Mouse (Mus musculus) neural tube, embryonic 12.5 days (tissue): ENCODE results near the gene Srcap. TPM values are rescaled to one million over a fixed set of nuclear protein-coding genes. Genes with fewer than 3 reads are reported as not detected.
"Not testable (repeated sequence)": the region's sequence is repeated elsewhere in the genome, so short reads cannot be mapped to it uniquely, and the experiment has no call there.

Experiments
- ATAC-seq: fragments of 200-750 bp; cut with Nextera tagmentation; 2 replicates; pipeline ENCODE4 v1.8.0; 2017; ENCODE audit warnings: low read depth, mild to moderate bottlenecking, moderate TSS enrichment, moderate library complexity; ENCODE audit not compliant: low FRiP score
- H3K27ac ChIP-seq: fragments of 300-500 bp; sonication (generic); 2 replicates; pipeline ENCODE4 v1.5.1; 2016
- H3K27me3 ChIP-seq: fragments of 300-500 bp; sonication (generic); replicated peaks from 2 replicates; pipeline ENCODE4 v1.6.1; 2016; ENCODE audit warnings: mild to moderate bottlenecking
- H3K36me3 ChIP-seq: fragments of 300-500 bp; sonication (generic); 2 replicates; pipeline ENCODE4 v1.6.1; 2016; ENCODE audit warnings: mild to moderate bottlenecking
- H3K4me1 ChIP-seq: fragments of 300-500 bp; sonication (generic); 2 replicates; pipeline ENCODE4 v1.6.1; 2016
- H3K4me2 ChIP-seq: fragments of 300-500 bp; sonication (generic); replicated peaks from 2 replicates; pipeline ENCODE4 v1.6.1; 2016; ENCODE audit warnings: mild to moderate bottlenecking
- H3K4me3 ChIP-seq: fragments of 300-500 bp; sonication (generic); 2 replicates; pipeline ENCODE4 v1.5.1; 2016
- H3K9ac ChIP-seq: fragments of 300-500 bp; sonication (generic); 2 replicates; pipeline ENCODE4 v1.6.1; 2016; ENCODE audit warnings: mild to moderate bottlenecking
- H3K9me3 ChIP-seq: fragments of 300-500 bp; sonication (generic); 2 replicates; pipeline ENCODE4 v1.6.1; 2016; ENCODE audit warnings: mild to moderate bottlenecking
- WGBS: fragments of 180-500 bp; shearing (Covaris S2); methylation state at CpG from one replicate; pipeline ENCODE4 v1.1.7; 2016; 5-methylcytosine and 5-hydroxymethylcytosine counted together
- polyA plus RNA-seq: library from polyadenylated mRNA; unstranded; fragments of >200 nt; fragmentation: Nextera tagmentation; extraction: Ambion mirVana; gene quantifications from 2 replicates; pipeline ENCODE4 v1.2.1, GENCODE M21; 2016

Gene Srcap
- polyA plus RNA-seq, 1 experiment from 2014 or later, result 72.9 TPM

GRCm38 (mm10) chr7:127498407-127498806, 13.4 kb upstream of the Srcap start:
- no peak for ATAC-seq

GRCm38 (mm10) chr7:127508291-127508690, 3.5 kb upstream of the Srcap start:
- no peak overlapping the region for H3K4me2 ChIP-seq
- H3K27ac ChIP-seq, result no peak overlapping the region
- H3K9ac ChIP-seq, result no peak overlapping the region
- H3K4me1 ChIP-seq, result peaks cover 7% of the 10 kb centered on the region; the same call in 1 of the 2 replicates
- no peaks in the 10 kb centered on the region for H3K9me3 ChIP-seq
- no peak for ATAC-seq
- 98% methylated on average over 3 of the region's 3 CpGs for WGBS
- H3K27me3 ChIP-seq, result no peaks in the 10 kb centered on the region
- H3K36me3 ChIP-seq, result no peaks in the 10 kb centered on the region
- H3K4me3 ChIP-seq, result no peak overlapping the region

More at GRCm38 (mm10) chr7:127498407-127498806, 13.4 kb upstream of the Srcap start:
- H3K4me2 ChIP-seq, result no peak overlapping the region
- no peaks in the 10 kb centered on the region for H3K4me1 ChIP-seq
- no peaks in the 10 kb centered on the region for H3K36me3 ChIP-seq
- H3K27ac ChIP-seq, result no peak overlapping the region
- no peak overlapping the region for H3K4me3 ChIP-seq
- H3K9ac ChIP-seq, result no peak overlapping the region
- WGBS, result 44% methylated on average over 3 of the region's 3 CpGs
- no peaks in the 10 kb centered on the region for H3K9me3 ChIP-seq
- no peaks in the 10 kb centered on the region for H3K27me3 ChIP-seq

- not testable (repeated sequence) for H3K36me3 ChIP-seq, H3K27me3 ChIP-seq, H3K4me3 ChIP-seq, H3K4me2 ChIP-seq, H3K9ac ChIP-seq, ATAC-seq, H3K27ac ChIP-seq, H3K9me3 ChIP-seq
- 93% methylated on average over 4 of the region's 4 CpGs for WGBS
- peaks cover 17% of the 10 kb centered on the region for H3K4me1 ChIP-seq
Observed at GRCm38 (mm10) chr7:127509830-127510229, 2.0 kb upstream of the Srcap start.

GRCm38 (mm10) chr7:127511241-127511640, 542 bp upstream of the Srcap start:
- Histone ChIP-seq H3K27me3 (no peaks in the 10 kb centered on the region), H3K4me2 (peak overlapping the region; percentile 72), H3K36me3 (peaks cover 9% of the 10 kb centered on the region), H3K4me3 (peak overlapping the region; percentile 76), H3K4me1 (peaks cover 18% of the 10 kb centered on the region), H3K27ac (no peak overlapping the region), H3K9ac (peak overlapping the region; percentile 88; the same call in 1 of the 2 replicates), H3K9me3 (no peaks in the 10 kb centered on the region)
- ATAC-seq, result no peak
- WGBS, result 41% methylated on average over 8 of the region's 8 CpGs

DNA sequence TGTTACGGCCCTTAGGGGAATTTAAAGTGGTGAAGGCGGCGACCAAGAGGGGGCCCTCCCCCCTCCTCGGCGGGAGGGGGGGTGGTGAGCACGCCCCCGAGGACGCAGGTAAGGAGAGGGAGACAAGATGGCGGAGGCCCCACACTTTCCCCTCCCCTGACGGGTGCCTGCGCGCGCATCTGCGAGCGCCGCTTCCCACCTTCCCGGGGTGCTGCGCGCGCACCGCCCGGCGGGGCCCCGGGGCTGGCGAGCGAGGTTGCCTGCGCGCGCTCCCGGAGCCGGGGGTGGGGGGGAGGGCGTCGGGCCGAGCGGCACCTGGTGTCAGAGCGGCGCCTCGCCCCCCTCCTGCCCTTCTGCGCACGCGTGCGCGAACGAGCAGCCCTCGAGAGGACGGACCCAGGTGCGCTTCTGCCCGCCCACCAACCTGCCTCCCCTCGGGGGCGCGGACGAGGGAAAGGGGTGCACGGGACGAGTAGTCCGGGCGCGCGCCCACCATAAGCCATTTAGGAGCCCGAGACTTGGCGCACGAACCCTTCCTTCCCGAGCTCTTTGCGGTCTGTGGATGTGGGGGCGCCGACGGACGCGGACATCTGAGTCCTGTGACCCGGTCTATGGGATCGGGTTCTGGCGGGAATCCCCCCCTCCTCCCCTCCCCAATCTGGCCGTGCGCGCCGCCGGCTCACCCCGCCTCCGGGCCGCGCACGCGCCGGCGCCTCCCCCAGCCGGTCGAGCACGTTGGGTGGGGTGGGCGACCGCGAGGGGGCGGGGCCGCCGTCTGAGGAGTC, 640 bp downstream of the Srcap start:
- H3K4me3 ChIP-seq, result peak overlapping the region; percentile 76

DNA sequence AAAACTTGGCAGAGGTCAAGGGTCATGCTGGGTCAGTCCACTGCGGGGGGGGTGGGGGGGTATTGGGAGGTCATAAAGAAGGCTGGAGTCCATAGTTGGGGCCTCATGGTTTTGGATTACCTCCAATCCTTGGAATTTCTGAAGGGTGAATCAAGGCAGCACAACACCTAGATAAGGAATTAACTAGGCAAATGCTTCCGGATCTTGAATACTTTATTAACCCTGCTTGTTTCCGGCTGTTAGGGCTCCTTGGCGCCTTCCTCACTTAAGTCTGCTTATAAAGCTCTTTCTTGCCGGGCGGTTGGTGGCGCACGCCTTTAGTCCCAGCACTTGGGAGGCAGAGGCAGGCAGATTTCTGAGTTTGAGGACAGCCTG, 1.2 kb downstream of the Srcap start:
- H3K27ac ChIP-seq, result peak overlapping the region; percentile 92
- H3K36me3 ChIP-seq, result peaks cover 26% of the 10 kb centered on the region
- H3K4me1 ChIP-seq, result peaks cover 18% of the 10 kb centered on the region
- no peaks in the 10 kb centered on the region for H3K27me3 ChIP-seq
- H3K9me3 ChIP-seq, result no peaks in the 10 kb centered on the region
- ATAC-seq, result no peak
- peak overlapping the region; percentile 76 for H3K4me3 ChIP-seq
- WGBS, result 43% methylated on average over 8 of the region's 8 CpGs
- peak overlapping the region; percentile 72 for H3K4me2 ChIP-seq
- peak overlapping the region; percentile 88 for H3K9ac ChIP-seq

More for the DNA sequence above, 640 bp downstream of the Srcap start:
- Histone ChIP-seq H3K36me3 (peaks cover 20% of the 10 kb centered on the region), H3K4me2 (peak overlapping the region; percentile 72), H3K9ac (peak overlapping the region; percentile 88), H3K27me3 (no peaks in the 10 kb centered on the region), H3K4me1 (peaks cover 18% of the 10 kb centered on the region), H3K27ac (peak overlapping the region; percentile 92), H3K9me3 (no peaks in the 10 kb centered on the region)
- peak; percentile 86 for ATAC-seq
- under 1% methylated on average over 74 of the region's 93 CpGs for WGBS

- Histone ChIP-seq H3K36me3 (peaks cover 31% of the 10 kb centered on the region), H3K4me1 (peaks cover 18% of the 10 kb centered on the region), H3K4me3 (peak overlapping the region; percentile 76; the same call in 1 of the 2 replicates), H3K4me2 (peak overlapping the region; percentile 72), H3K27me3 (no peaks in the 10 kb centered on the region), H3K27ac (no peak overlapping the region), H3K9ac (peak overlapping the region; percentile 33; the same call in 1 of the 2 replicates), H3K9me3 (no peaks in the 10 kb centered on the region)
- WGBS, result 88% methylated on average over 3 of the region's 3 CpGs
- no peak for ATAC-seq
Observed at GRCm38 (mm10) chr7:127513781-127514180, 2.0 kb downstream of the Srcap start.

DNA sequence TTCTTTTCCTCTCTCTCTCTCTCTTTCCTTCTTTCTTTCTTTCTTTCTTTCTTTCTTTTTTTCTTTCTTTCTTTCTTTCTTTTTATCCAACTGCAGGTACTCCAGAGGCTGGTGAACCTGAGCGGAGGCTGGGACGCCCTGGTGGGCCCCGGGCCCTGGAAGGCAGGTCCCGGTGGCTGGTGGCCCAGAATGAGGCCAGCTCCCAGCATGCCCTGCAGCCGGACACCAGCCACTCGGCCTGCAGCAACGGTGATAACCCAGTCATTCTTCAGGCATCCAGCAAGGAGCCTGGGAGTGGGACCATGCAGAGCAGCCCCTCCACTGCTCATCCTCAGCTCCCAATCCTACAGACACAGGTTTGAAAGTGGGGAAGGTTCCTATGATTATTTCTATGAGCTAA, 4.1 kb downstream of the Srcap start:
- H3K9me3 ChIP-seq, result no peaks in the 10 kb centered on the region
- H3K9ac ChIP-seq, result no peak overlapping the region
- H3K4me1 ChIP-seq, result peaks cover 18% of the 10 kb centered on the region
- ATAC-seq, result no peak
- H3K4me3 ChIP-seq, result no peak overlapping the region
- H3K36me3 ChIP-seq, result peaks cover 47% of the 10 kb centered on the region
- no peak overlapping the region for H3K27ac ChIP-seq
- H3K4me2 ChIP-seq, result no peak overlapping the region
- no peaks in the 10 kb centered on the region for H3K27me3 ChIP-seq
- 93% methylated on average over 7 of the region's 7 CpGs for WGBS

DNA sequence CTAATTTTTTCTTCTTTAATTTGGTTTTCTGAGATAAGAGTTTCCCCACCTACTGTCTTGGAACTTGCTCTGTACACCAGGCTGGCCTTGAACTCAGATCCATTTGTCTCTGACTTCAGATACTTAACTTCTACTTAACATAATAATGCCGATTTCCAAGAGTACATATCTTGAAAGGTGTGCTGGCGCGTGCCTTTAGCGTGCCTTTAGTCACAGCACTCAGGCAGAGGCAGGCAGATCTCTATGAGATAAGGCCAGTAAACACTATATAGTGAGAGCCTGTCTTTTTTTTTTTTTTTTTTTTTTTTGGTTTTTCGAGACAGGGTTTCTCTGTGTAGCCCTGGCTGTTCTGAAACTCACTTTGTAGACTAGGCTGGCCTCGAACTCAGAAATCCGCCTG, 4.6 kb downstream of the Srcap start:
- no peak overlapping the region for H3K9ac ChIP-seq
- H3K4me2 ChIP-seq, result no peak overlapping the region
- peaks cover 18% of the 10 kb centered on the region for H3K4me1 ChIP-seq
- no peaks in the 10 kb centered on the region for H3K27me3 ChIP-seq
- no peak for ATAC-seq
- no peaks in the 10 kb centered on the region for H3K9me3 ChIP-seq
- peaks cover 52% of the 10 kb centered on the region for H3K36me3 ChIP-seq
- no peak overlapping the region for H3K27ac ChIP-seq
- H3K4me3 ChIP-seq, result no peak overlapping the region
- 96% methylated on average over 7 of the region's 7 CpGs for WGBS

- Histone ChIP-seq H3K27ac (no peak within 1 kb of the TSS), H3K4me3 (no peak within 1 kb of the TSS), H3K36me3 (peaks cover 80% of the 10 kb centered on the region), H3K4me2 (no peak within 1 kb of the TSS), H3K9me3 (no peaks in the 10 kb centered on the region), H3K9ac (no peak within 1 kb of the TSS), H3K27me3 (no peaks in the 10 kb centered on the region), H3K4me1 (peaks cover 3% of the 10 kb centered on the region; the same call in 1 of the 2 replicates)
- no peak for ATAC-seq
- WGBS, result 93% methylated on average over 3 of the region's 3 CpGs
Observed at GRCm38 (mm10) chr7:127519284-127519683, 7.5 kb downstream of the Srcap start, which contains the start of gene Gm42715. Gm42715 (plus strand) TSS chr7:127519584.

DNA sequence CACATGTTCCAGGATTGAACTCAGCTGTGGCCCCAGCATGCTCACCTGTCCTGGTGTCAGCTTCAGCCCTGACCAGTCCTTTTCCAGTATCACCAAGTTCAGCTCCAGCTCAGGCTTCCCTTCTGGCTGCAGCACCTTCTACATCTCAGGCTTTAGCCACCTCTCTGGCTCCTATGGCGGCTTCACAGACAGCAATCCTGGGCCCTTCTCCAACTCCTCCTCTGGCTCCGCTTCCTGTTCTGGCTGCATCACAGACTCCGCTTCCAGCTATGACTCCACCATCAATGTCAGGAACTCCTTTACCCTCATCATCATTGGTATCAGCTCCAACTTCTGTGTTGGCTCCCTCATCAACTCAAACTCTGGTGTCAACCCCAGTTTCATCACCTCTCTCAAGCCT, 29.9 kb downstream of the Srcap start:
- Histone ChIP-seq H3K4me3 (no peak overlapping the region), H3K9me3 (no peaks in the 10 kb centered on the region), H3K4me2 (no peak overlapping the region), H3K36me3 (peaks cover 91% of the 10 kb centered on the region), H3K9ac (no peak overlapping the region), H3K4me1 (no peaks in the 10 kb centered on the region), H3K27ac (no peak overlapping the region), H3K27me3 (no peaks in the 10 kb centered on the region)
- WGBS, result 96% methylated on average over 3 of the region's 3 CpGs
- ATAC-seq, result no peak

- Histone ChIP-seq H3K27me3 (no peaks in the 10 kb centered on the region), H3K4me1 (no peaks in the 10 kb centered on the region), H3K9ac (no peak overlapping the region), H3K4me2 (no peak overlapping the region), H3K36me3 (peaks cover 70% of the 10 kb centered on the region), H3K4me3 (no peak overlapping the region), H3K9me3 (no peaks in the 10 kb centered on the region), H3K27ac (no peak overlapping the region)
- WGBS, result 89% methylated on average over 15 of the region's 15 CpGs
- no peak for ATAC-seq
Observed at GRCm38 (mm10) chr7:127549116-127549835, 37.5 kb downstream of the Srcap start.
